Mouse (Mus musculus): ENCODE data around the gene Eef1akmt3. TPM values are rescaled to one million over a fixed set of nuclear protein-coding genes. Genes with fewer than 3 reads are reported as not detected.
A peak's percentile ranks its signal among the peaks of the same experiment; 100 is the strongest.

Gene Eef1akmt3
- polyA plus RNA-seq, 1 experiment from 2014 or later: 0.13 TPM

DNA sequence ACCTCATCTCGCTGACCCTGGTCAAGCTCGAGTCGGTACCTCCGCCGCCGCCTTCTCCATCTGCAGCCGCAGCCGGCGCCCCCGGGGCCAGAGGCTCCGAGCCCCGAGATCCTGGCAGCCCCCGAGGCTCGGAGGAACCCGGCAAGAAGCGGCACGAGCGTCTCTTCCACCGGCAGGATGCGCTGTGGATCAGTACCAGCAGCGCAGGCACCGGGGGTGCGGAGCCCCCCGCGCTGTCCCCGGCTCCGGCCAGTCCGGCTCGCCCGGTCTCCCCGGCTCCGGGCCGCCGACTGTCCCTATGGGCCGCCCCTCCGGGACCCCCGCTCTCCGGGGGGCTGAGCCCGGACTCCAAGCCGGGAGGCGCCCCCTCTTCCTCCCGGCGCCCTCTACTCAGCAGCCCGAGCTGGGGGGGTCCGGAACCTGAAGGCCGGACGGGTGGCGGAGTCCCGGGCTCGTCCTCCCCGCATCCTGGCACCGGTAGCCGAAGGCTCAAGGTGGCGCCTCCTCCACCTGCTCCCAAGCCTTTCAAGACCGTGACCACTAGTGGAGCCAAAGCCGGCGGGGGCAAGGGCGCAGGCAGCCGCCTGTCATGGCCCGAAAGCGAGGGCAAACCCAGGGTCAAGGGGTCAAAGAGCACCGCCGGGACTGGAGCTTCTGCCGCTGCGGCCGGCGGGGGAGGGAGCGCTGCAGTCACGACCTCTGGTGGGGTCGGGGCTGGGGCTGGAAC lies 38.5 kb upstream of the Eef1akmt3 start:
- Histone ChIP-seq H3K27ac (peak overlapping the region; percentile 90), H3K4me2 (replicated peaks) (peak overlapping the region; percentile 95), H3K9ac (peak overlapping the region; percentile 93), H3K4me3 (replicated peaks; ENCODE audit: low read length) (peak overlapping the region; percentile 47), H3K27me3 (ENCODE audit: control insufficient read depth, insufficient read depth, low read length) (peaks cover 12% of the 10 kb centered on the region), H3K4me1 (replicated peaks; ENCODE audit: control insufficient read depth, insufficient read depth, low read length) (peaks cover 40% of the 10 kb centered on the region), H3K9me3 (ENCODE audit: control insufficient read depth, low read length) (no peaks in the 10 kb centered on the region), H3K36me3 (replicated peaks; ENCODE audit: control insufficient read depth, insufficient read depth) (peaks cover 24% of the 10 kb centered on the region)
- DNase-seq (ENCODE audit: low spot score) (peak; percentile 51), ATAC-seq (ENCODE audit: low FRiP score) (0 out of 2 replicates have a peak, but pooled peaks have one; percentile 5)
- under 1% methylated on average over 65 of the region's 70 CpGs for WGBS

DNA sequence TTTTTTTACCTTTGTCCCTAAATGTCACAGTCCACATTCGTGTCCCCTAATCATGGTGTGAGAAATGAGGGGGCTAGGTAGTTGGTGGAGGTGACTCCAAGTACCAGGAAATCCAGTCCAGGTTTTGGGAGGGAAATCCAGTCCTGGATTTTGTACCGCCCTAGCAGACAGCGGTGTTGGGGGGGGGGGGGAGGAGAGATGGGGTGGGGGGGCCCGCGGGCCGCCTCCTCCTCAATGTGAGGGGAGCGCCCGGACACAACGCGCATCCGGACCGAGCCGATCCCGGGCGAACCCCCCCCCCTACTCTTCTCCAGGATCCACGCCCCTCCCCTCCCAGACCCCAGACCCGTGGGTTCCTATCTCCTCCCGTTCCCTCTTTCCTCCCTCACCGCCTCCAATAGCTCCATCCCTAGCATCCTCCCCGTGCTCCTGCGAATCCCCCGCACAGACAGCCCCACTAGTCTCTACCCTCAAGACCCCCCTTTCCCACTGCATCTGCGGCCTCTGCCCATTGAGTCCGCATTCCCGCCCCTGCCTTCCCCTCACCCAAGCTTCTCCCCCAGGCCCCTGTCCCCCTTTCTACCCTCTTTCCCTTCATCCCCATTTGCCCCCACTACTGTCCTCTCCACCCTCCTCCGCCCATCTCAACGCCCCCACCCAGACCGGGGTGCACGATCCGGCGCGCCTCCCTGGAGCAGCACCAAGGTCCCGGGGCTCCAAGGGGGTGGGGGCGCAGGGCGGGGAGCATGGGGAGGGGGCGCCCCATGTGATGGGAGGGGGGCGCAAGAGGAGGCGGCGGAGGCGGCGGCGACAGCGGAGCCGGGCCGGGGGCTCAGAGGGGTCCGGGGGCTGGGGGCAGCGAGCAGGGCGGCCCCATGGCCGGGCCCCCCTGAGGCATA lies 37.6 kb upstream of the Eef1akmt3 start:
- Histone ChIP-seq H3K4me2 (replicated peaks) (peak overlapping the region; percentile 95), H3K27ac (peak overlapping the region; percentile 90), H3K27me3 (ENCODE audit: control insufficient read depth, insufficient read depth, low read length) (peaks cover 12% of the 10 kb centered on the region), H3K9me3 (ENCODE audit: control insufficient read depth, low read length) (no peaks in the 10 kb centered on the region), H3K36me3 (replicated peaks; ENCODE audit: control insufficient read depth, insufficient read depth) (peaks cover 15% of the 10 kb centered on the region), H3K4me3 (replicated peaks; ENCODE audit: low read length) (peak overlapping the region; percentile 47), H3K9ac (peak overlapping the region; percentile 93), H3K4me1 (replicated peaks; ENCODE audit: control insufficient read depth, insufficient read depth, low read length) (peaks cover 40% of the 10 kb centered on the region)
- DNase-seq (ENCODE audit: low spot score) (peak; percentile 86), ATAC-seq (ENCODE audit: low FRiP score) (peak; percentile 75)
- 4% methylated on average over 28 of the region's 49 CpGs for WGBS

DNA sequence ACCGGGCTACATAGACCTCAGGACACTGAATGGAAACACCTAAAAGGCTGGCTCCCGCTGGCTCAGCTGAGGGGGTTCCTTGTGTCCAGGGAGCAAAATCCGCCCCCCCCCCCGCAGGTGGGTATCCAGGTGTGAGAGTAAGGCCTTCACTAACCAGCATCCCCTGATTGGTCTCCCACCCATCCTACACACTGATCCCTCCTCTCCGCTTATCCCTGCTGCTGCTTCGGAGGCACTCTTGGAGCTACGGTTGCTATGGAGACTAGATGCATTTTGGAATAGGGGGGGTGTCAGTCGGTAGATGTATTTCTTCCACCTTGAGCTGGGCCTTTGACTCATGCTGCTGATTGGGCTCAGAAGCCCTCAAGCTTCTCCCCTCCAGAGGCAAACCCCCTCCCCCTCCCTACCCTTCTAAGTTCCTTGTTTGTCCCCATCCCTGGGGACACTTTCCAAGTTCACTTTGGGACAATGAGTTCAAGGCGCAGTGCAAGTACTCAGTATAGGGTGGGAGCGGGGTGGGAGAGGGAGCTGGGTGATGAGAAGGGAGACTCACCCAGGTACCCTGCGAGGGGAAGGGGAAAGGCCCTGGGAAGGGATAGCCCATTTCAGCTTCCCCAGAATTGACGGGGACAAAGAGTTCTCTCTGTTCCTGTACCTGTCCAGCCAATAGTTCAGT lies 36.8 kb upstream of the Eef1akmt3 start:
- Histone ChIP-seq H3K27ac (peak overlapping the region; percentile 90), H3K4me2 (replicated peaks) (peak overlapping the region; percentile 95), H3K36me3 (replicated peaks; ENCODE audit: control insufficient read depth, insufficient read depth) (0 out of 2 replicates have a peak, but pooled peaks cover 7% of the 10 kb centered on the region), H3K9ac (peak overlapping the region; percentile 45), H3K4me3 (replicated peaks; ENCODE audit: low read length) (peak overlapping the region; percentile 47), H3K9me3 (ENCODE audit: control insufficient read depth, low read length) (no peaks in the 10 kb centered on the region), H3K4me1 (replicated peaks; ENCODE audit: control insufficient read depth, insufficient read depth, low read length) (peaks cover 40% of the 10 kb centered on the region), H3K27me3 (ENCODE audit: control insufficient read depth, insufficient read depth, low read length) (peaks cover 12% of the 10 kb centered on the region)
- 1% methylated on average over 11 of the region's 12 CpGs for WGBS
- peak; percentile 51 for ATAC-seq (ENCODE audit: low FRiP score)
- no peak for DNase-seq (ENCODE audit: low spot score)

DNA sequence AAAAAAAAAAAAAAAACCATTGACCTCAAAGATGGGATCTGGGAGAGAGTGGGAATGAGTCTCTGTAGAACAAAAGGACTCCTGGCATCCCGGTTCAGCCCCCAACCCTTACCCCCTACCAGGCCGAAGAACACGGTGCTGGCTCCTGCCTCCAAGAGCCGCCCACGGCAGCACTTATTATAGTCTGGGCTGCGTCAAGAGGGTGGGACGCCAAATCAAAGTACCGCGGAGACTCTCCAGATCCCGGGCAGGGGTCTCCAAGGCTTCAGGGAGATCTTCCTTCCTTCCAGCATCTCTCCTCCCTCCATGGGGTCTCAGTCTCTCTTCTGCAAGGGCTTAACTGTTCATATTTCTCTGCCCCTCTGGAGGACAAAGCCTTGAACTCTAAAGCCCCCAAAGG lies 36.2 kb upstream of the Eef1akmt3 start:
- no peak for ATAC-seq (ENCODE audit: low FRiP score)
- Histone ChIP-seq H3K4me3 (replicated peaks; ENCODE audit: low read length) (peak overlapping the region; percentile 47), H3K9me3 (ENCODE audit: control insufficient read depth, low read length) (no peaks in the 10 kb centered on the region), H3K27ac (peak overlapping the region; percentile 90), H3K36me3 (replicated peaks; ENCODE audit: control insufficient read depth, insufficient read depth) (0 out of 2 replicates have a peak, but pooled peaks cover under 1% of the 10 kb centered on the region), H3K9ac (peak overlapping the region; percentile 45), H3K4me1 (replicated peaks; ENCODE audit: control insufficient read depth, insufficient read depth, low read length) (peaks cover 40% of the 10 kb centered on the region), H3K27me3 (ENCODE audit: control insufficient read depth, insufficient read depth, low read length) (peaks cover 12% of the 10 kb centered on the region), H3K4me2 (replicated peaks) (peak overlapping the region; percentile 95)
- no peak for DNase-seq (ENCODE audit: low spot score)
- WGBS: 5% methylated on average over 10 of the region's 10 CpGs

DNA sequence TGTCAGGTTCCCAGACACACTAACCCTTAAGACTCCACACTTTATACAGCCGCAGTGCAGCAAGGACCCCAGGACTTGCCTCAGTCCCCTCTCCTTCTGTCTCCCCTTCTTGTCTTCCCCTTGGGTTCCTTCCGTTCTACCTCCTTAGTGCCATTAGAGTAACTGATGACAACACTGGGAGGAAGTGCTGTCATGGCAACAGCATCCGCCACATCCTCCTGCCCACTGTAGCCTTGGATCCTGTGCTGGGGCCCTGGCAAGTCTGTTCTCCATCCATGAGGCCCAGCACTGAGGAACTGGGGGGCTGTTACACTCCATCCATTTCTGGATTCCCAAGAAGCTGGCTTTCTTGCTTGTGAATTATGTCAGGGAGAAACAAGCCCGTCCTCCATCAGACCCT lies 34.8 kb upstream of the Eef1akmt3 start:
- DNase-seq (ENCODE audit: low spot score) (no peak), ATAC-seq (ENCODE audit: low FRiP score) (no peak)
- Histone ChIP-seq H3K4me2 (replicated peaks) (no peak overlapping the region; the same call in 1 of the 2 replicates), H3K4me3 (replicated peaks; ENCODE audit: low read length) (no peak overlapping the region), H3K9ac (0 out of 2 replicates have a peak overlapping the region, but pooled peaks have one; percentile 11), H3K36me3 (replicated peaks; ENCODE audit: control insufficient read depth, insufficient read depth) (no peaks in the 10 kb centered on the region), H3K9me3 (ENCODE audit: control insufficient read depth, low read length) (no peaks in the 10 kb centered on the region), H3K27ac (no peak overlapping the region), H3K4me1 (replicated peaks; ENCODE audit: control insufficient read depth, insufficient read depth, low read length) (peaks cover 31% of the 10 kb centered on the region), H3K27me3 (ENCODE audit: control insufficient read depth, insufficient read depth, low read length) (peaks cover 12% of the 10 kb centered on the region)
- WGBS: 36% methylated on average over 4 of the region's 4 CpGs

DNA sequence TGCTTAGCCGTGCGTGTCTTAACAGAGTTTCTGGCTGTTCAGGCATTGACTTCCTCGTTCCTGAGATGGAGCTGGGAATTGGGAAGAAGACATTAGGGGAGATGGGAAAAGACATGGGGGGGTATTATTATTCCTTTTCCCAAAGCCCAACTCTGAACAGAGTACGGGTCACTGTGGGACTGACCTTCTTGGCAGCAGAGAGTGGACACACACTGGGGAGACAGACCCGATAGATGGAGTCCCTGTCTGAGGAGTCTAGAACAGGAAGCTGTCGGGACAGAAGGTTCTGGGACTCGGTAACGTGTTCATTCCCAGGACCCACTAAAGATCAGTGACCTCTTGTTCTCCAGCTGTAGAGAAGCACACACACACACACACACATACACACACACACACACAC lies 34.3 kb upstream of the Eef1akmt3 start:
- Histone ChIP-seq H3K27ac (no peak overlapping the region), H3K9ac (no peak overlapping the region), H3K27me3 (ENCODE audit: control insufficient read depth, insufficient read depth, low read length) (peaks cover 9% of the 10 kb centered on the region), H3K4me1 (replicated peaks; ENCODE audit: control insufficient read depth, insufficient read depth, low read length) (peaks cover 31% of the 10 kb centered on the region), H3K4me3 (replicated peaks; ENCODE audit: low read length) (no peak overlapping the region), H3K9me3 (ENCODE audit: control insufficient read depth, low read length) (no peaks in the 10 kb centered on the region), H3K4me2 (replicated peaks) (no peak overlapping the region), H3K36me3 (replicated peaks; ENCODE audit: control insufficient read depth, insufficient read depth) (no peaks in the 10 kb centered on the region)
- ATAC-seq (ENCODE audit: low FRiP score): no peak
- DNase-seq (ENCODE audit: low spot score): no peak
- 81% methylated on average over 8 of the region's 8 CpGs for WGBS

DNA sequence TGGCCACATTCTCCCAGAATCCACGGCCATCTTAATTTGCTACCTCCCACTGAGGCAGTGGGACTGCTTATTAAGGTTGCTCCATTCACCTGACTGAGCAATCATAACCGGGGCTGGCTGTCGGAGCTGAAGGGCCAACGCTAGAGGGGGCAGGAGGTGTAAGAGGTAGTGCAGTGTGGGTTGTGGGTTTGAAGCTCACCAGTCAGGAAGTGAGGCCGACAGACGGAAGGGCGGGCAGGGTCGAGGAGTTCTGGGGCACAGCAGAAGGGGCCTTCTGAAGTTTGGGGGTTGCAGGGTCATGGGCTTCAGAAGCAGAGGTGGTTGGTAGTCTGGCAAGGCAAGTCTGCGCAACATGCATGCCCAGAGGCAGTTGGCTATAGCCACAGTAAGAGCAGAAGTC lies 33.8 kb upstream of the Eef1akmt3 start, which contains the start of gene Agap2:
Gene Agap2, plus strand, starts transcription at position 205 of the 400 bp plus-strand sequence.
- no peaks in the 10 kb centered on the region for H3K9me3 ChIP-seq (ENCODE audit: control insufficient read depth, low read length)
- H3K9ac ChIP-seq: 0 out of 2 replicates have a peak within 1 kb of the TSS, but pooled peaks have one; percentile 11
- no peak within 1 kb of the TSS for H3K27ac ChIP-seq
- peaks cover 25% of the 10 kb centered on the region for H3K4me1 ChIP-seq (replicated peaks; ENCODE audit: control insufficient read depth, insufficient read depth, low read length)
- no peak for DNase-seq (ENCODE audit: low spot score)
- 73% methylated on average over 9 of the region's 9 CpGs for WGBS
- no peak within 1 kb of the TSS for H3K4me2 ChIP-seq (replicated peaks)
- H3K36me3 ChIP-seq (replicated peaks; ENCODE audit: control insufficient read depth, insufficient read depth): no peaks in the 10 kb centered on the region
- H3K27me3 ChIP-seq (ENCODE audit: control insufficient read depth, insufficient read depth, low read length): peaks cover 4% of the 10 kb centered on the region; the same call in 1 of the 2 replicates
- no peak within 1 kb of the TSS for H3K4me3 ChIP-seq (replicated peaks; ENCODE audit: low read length)
- no peak for ATAC-seq (ENCODE audit: low FRiP score)

DNA sequence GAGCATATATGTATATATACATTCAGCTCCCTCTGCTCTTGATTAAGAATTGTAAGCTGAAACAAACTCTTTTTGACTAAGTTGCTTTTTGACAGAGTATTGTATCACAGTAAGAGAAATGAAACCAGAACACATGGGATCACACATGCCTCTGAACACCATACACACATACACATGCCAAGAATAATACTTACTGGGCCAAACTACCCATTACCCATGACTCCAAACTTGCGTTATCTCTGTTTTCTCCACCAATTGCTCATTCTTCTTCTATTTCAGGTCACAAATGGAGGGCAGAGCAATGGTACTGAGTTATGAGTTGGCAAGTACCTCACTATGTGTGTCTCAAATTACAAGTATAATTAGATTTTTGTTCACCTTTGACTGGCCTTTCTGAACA lies 32.7 kb upstream of the Eef1akmt3 start:
- ATAC-seq (ENCODE audit: low FRiP score): no peak
- peaks cover under 1% of the 10 kb centered on the region; the same call in 1 of the 2 replicates for H3K36me3 ChIP-seq (replicated peaks; ENCODE audit: control insufficient read depth, insufficient read depth)
- H3K4me2 ChIP-seq (replicated peaks): no peak overlapping the region
- no peak overlapping the region for H3K27ac ChIP-seq
- no peaks in the 10 kb centered on the region for H3K27me3 ChIP-seq (ENCODE audit: control insufficient read depth, insufficient read depth, low read length)
- 98% methylated on average over 1 of the region's 1 CpGs for WGBS
- no peak for DNase-seq (ENCODE audit: low spot score)
- H3K9me3 ChIP-seq (ENCODE audit: control insufficient read depth, low read length): no peaks in the 10 kb centered on the region
- H3K4me3 ChIP-seq (replicated peaks; ENCODE audit: low read length): no peak overlapping the region
- peaks cover 28% of the 10 kb centered on the region for H3K4me1 ChIP-seq (replicated peaks; ENCODE audit: control insufficient read depth, insufficient read depth, low read length)
- no peak overlapping the region for H3K9ac ChIP-seq

All from hindbrain, embryonic 14.5 days (tissue).